Mouse (Mus musculus): ENCODE data around the gene Lrrc58. TPM values are rescaled to one million over a fixed set of nuclear protein-coding genes. Genes with fewer than 3 reads are reported as not detected.

Gene Lrrc58
- polyA plus RNA-seq, 1 experiment, result 32.2 TPM

GRCm38 (mm10) chr16:37869470-37870231 is 1.5 kb downstream of the Lrrc58 start:
- peak; percentile 47 for DNase-seq (ENCODE audit: low read depth)
- TF ChIP-seq CTCF (IDR thresholded peaks at IDR 0.05; ENCODE audit: borderline replicate concordance, extremely low read depth, insufficient read depth, insufficient read length) (no peak), POLR2A (IDR thresholded peaks at IDR 0.05; ENCODE audit: borderline replicate concordance, extremely low read depth, insufficient read depth, insufficient read length, poor library complexity, severe bottlenecking) (no peak)

- TF ChIP-seq CTCF (IDR thresholded peaks at IDR 0.05; ENCODE audit: borderline replicate concordance, extremely low read depth, insufficient read depth, insufficient read length) (no peak), POLR2A (IDR thresholded peaks at IDR 0.05; ENCODE audit: borderline replicate concordance, extremely low read depth, insufficient read depth, insufficient read length, poor library complexity, severe bottlenecking) (no peak)
- peak; percentile 37 for DNase-seq (ENCODE audit: low read depth)
Observed at GRCm38 (mm10) chr16:37871112-37871715, 3.0 kb downstream of the Lrrc58 start.

DNA sequence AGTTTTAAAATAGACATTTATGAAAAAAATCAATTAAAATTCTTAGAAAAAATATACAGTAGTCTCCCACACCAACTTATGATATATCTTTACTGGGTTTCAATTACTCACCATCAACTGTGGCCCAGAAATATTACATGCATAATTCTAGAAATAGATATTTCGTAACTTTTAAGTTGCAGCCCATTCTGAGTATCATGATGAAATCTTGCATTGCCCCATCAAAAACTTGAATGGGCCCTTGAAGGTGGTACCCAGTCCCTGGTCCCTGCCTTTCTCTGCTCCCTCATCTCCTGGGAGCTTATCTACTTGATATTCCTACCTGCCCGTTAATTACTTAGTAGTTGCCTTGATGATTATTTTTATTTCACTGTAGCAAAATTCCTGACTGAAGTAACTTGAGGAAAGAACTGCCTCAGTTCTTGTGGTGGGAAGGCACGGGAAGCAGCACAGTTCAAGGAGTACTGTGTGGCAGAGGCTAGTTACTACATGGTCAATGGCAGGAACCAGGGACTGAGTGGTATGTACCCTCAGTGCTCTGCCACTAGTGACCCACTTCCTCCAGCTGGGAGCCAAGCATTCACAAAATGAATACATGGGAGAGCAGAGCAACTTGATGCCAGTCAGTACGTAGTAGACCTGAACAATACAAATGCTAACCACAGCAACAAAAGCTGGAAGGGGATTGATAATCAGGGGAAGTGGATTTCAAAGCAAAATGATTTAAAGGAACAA is 6.5 kb downstream of the Lrrc58 start:
- no peak for DNase-seq (ENCODE audit: low read depth)
- TF ChIP-seq POLR2A (IDR thresholded peaks at IDR 0.05; ENCODE audit: borderline replicate concordance, extremely low read depth, insufficient read depth, insufficient read length, poor library complexity, severe bottlenecking), result no peak
- no peak for TF ChIP-seq CTCF (IDR thresholded peaks at IDR 0.05; ENCODE audit: borderline replicate concordance, extremely low read depth, insufficient read depth, insufficient read length)

DNA sequence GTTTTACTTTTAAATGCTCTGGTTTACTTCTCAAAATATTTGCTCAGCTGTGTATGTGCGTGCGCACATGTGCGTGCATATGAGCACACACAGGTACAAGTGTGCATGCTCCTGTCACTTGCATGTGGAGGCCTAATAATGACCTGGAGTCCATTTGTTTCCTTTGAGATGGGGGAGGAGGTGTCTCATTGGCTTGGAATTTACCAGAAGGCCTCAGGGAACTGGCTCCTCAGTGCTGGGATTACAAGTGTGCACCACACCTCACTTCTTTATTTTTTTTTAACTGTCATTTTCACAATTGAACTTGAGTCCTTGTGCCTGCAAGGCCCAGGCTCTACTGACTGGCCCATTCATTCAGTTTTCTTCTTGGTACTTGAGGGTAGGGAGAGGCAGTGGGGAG is 9.2 kb downstream of the Lrrc58 start:
- TF ChIP-seq POLR2A (IDR thresholded peaks at IDR 0.05; ENCODE audit: borderline replicate concordance, extremely low read depth, insufficient read depth, insufficient read length, poor library complexity, severe bottlenecking) (no peak), CTCF (IDR thresholded peaks at IDR 0.05; ENCODE audit: borderline replicate concordance, extremely low read depth, insufficient read depth, insufficient read length) (no peak)
- no peak for DNase-seq (ENCODE audit: low read depth)

DNA sequence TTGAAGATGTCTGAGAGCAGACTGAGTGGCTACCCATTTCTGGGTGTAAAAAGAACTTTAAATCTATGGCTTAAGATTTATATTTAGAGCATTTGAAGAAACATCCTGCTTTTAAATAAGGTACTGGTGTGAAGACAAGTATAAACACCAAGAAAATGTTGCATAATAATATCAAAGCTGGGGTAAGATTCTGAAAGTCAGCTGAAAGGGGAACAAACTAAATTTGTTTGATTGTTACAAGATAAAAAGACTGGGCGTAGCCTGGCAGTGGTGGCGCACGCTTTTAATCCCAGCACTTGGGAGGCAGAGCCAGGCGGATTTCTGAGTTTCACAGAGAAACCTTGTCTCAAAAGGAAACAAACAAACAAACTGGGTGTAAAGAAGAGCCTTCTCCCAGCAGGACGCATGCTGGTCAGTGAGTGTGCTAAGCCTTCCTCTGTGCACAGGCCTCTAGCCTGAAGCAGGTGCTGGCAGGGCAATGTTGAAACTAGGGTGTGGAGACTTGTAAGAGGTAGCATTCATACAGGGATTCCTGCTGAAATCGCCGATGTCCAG is 10.8 kb downstream of the Lrrc58 start:
- TF ChIP-seq CTCF (IDR thresholded peaks at IDR 0.05; ENCODE audit: borderline replicate concordance, extremely low read depth, insufficient read depth, insufficient read length) (no peak), POLR2A (IDR thresholded peaks at IDR 0.05; ENCODE audit: borderline replicate concordance, extremely low read depth, insufficient read depth, insufficient read length, poor library complexity, severe bottlenecking) (no peak)
- DNase-seq (ENCODE audit: low read depth), result no peak

GRCm38 (mm10) chr16:37879750-37880419 is 11.7 kb downstream of the Lrrc58 start:
- DNase-seq (ENCODE audit: low read depth), result no peak
- TF ChIP-seq CTCF (IDR thresholded peaks at IDR 0.05; ENCODE audit: borderline replicate concordance, extremely low read depth, insufficient read depth, insufficient read length) (no peak), POLR2A (IDR thresholded peaks at IDR 0.05; ENCODE audit: borderline replicate concordance, extremely low read depth, insufficient read depth, insufficient read length, poor library complexity, severe bottlenecking) (no peak)

DNA sequence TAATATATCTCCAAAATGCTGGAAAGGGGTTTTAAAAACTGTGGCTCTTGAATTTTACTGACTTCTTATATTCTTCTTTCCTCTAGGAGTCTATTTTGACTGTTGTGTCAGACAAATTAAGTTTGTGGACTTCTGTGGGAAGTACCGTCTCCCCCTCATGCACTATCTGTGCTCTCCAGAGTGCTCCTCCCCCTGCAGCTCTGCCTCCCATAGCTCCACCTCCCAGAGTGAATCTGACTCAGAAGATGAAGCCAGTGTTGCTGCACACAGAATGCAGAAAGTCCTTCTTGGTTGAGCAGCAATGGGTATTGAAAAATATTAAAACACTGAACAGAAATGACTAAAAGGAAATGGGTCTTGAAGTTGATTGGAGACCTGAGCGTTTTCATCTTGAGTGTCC is 13.0 kb downstream of the Lrrc58 start:
- TF ChIP-seq CTCF (IDR thresholded peaks at IDR 0.05; ENCODE audit: borderline replicate concordance, extremely low read depth, insufficient read depth, insufficient read length) (no peak), POLR2A (IDR thresholded peaks at IDR 0.05; ENCODE audit: borderline replicate concordance, extremely low read depth, insufficient read depth, insufficient read length, poor library complexity, severe bottlenecking) (no peak)
- DNase-seq (ENCODE audit: low read depth), result no peak

GRCm38 (mm10) chr16:37888986-37889385 is 20.8 kb downstream of the Lrrc58 start:
- no peak for TF ChIP-seq CTCF (IDR thresholded peaks at IDR 0.05; ENCODE audit: borderline replicate concordance, extremely low read depth, insufficient read depth, insufficient read length)
- no peak for TF ChIP-seq POLR2A (IDR thresholded peaks at IDR 0.05; ENCODE audit: borderline replicate concordance, extremely low read depth, insufficient read depth, insufficient read length, poor library complexity, severe bottlenecking)
- no peak for DNase-seq (ENCODE audit: low read depth)

DNA sequence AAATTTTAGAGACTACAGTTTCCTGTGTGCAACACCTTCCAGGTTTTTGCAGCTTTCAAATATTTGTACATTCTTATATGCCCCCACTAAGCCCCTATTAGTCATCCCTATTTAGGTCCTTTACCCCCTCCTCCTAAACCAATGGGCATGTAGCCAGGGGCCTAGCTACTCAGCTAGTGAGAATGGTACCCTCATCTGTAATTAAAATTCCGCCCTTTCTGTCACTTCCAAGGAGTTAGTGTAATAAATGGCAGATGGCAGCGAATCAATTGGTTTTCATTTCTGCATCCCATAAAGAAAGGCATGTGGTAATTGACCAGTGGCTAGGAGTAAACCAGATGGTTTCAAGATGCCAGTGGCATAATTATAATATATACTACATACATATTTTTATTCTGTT is 24.5 kb downstream of the Lrrc58 start:
- DNase-seq (ENCODE audit: low read depth), result peak; percentile 93
- TF ChIP-seq POLR2A (IDR thresholded peaks at IDR 0.05; ENCODE audit: borderline replicate concordance, extremely low read depth, insufficient read depth, insufficient read length, poor library complexity, severe bottlenecking) (no peak), CTCF (IDR thresholded peaks at IDR 0.05; ENCODE audit: borderline replicate concordance, extremely low read depth, insufficient read depth, insufficient read length) (no peak)

- TF ChIP-seq CTCF (IDR thresholded peaks at IDR 0.05; ENCODE audit: borderline replicate concordance, extremely low read depth, insufficient read depth, insufficient read length), result no peak
- no peak for TF ChIP-seq POLR2A (IDR thresholded peaks at IDR 0.05; ENCODE audit: borderline replicate concordance, extremely low read depth, insufficient read depth, insufficient read length, poor library complexity, severe bottlenecking)
Observed at GRCm38 (mm10) chr16:37893381-37893780, 25.2 kb downstream of the Lrrc58 start.

GRCm38 (mm10) chr16:37893942-37894341 is 25.8 kb downstream of the Lrrc58 start:
- TF ChIP-seq POLR2A (IDR thresholded peaks at IDR 0.05; ENCODE audit: borderline replicate concordance, extremely low read depth, insufficient read depth, insufficient read length, poor library complexity, severe bottlenecking) (no peak), CTCF (IDR thresholded peaks at IDR 0.05; ENCODE audit: borderline replicate concordance, extremely low read depth, insufficient read depth, insufficient read length) (no peak)
- DNase-seq (ENCODE audit: low read depth), result no peak

More at GRCm38 (mm10) chr16:37893381-37893780, 25.2 kb downstream of the Lrrc58 start:
- peak; percentile 20 for DNase-seq (ENCODE audit: low read depth)

All from brain, embryonic 14.5 days (tissue).